Mouse (Mus musculus): ENCODE results near the gene Mfap4.

Mfap4 gene

DNA sequence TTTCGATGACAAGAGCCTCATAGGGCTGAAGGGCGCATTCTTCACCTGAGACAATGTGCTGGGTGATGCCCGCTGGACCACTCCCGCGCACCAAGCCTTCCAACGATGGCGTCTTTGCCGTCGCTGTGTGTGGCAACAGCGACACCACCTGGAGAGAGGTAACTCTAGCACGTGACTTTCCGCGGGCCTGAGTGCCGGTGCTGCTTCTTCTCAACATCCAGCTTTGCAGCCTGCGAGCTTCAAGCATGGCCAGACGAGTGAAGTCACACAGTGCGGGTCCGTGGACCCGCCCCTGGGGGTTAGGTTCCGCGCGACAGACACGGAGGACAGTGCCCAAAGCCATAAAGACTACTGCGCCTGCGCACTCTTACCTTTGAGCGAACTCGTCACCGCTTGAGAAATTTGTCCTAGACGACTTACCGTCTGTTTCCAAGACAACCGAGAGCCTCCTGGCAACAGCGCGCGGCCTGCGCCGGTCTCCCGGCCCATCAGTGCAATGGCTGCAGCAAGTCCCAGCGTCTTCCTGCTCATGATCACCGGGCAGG, 19.6 kb downstream of the Mfap4 start, which contains the start of gene B9d1:
TSS of gene B9d1 (plus strand) at position 432 of the 545 bp plus-strand sequence.
- in situ Hi-C loops (cut with MboI, MseI) = loop anchor here (5.0 kb wide), 1 partner anchor 92 kb away; no protein-coding TSS in a partner anchor

- in situ Hi-C loops (cut with MboI, MseI) = no loop called here
These were observed 29.7 kb downstream of the Mfap4 start for GRCm38 (mm10) chr11:61514953-61515352.

DNA sequence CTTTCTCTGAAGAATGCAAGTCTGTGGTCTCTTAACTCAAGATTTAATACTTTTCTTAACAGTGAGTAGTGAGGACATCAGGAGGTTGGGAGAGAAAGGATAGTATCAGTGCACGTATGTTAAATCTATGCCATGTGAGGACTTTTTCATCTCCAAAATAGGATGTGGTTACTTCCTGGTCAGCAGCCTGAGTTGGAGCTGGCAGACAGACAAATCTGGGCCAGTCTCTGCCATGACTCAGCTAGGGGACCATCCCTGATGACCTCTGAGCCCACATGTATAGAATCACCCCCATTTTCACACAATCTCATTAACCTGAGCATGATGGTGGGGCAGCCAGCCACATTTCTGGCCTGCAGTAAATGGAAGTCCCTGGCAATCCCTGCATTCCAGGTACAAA, 32.7 kb downstream of the Mfap4 start:
- in situ Hi-C loops (cut with MboI, MseI) = no loop called here

DNA sequence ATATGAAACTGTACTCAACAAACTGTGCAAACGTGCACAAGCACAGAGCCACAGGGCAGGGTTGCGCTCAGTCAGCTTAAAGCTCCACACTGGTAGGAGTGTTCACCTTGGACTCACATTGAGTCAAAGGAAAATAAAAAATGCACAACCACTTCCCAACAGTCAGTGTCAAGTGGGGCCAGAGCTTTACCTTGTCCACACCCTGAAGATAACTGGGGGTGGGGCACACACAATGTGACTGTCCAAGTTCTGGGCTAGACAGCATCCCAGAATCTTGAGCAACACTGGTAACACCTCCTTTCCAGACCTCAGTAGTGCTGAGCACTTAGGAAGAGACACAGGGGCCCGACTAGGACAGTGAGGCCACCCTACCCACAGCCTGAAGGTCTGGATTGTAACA, 33.6 kb downstream of the Mfap4 start:
- in situ Hi-C loops (cut with MboI, MseI) = no loop called here

- in situ Hi-C loops (cut with MboI, MseI) = no loop called here
These were observed 34.4 kb downstream of the Mfap4 start for GRCm38 (mm10) chr11:61519484-61520107.

DNA sequence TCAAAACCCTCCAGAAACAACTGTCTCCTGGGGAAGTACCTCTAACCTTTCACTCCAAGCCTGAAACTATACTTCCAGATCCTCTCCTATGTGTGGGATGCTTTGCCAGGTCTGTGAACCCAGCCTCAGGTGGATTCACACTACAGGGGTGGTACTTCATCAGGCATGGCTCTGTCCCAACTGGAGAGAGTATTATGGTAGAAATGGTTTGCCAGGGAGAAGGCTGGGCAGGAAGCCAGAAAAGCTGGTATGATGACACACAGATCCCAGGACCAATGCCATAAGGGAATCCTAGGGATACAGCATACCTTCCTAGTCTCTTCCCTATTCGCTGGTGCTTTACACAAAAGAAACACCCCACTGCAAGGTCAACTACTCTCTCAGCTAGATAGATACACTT, 41.6 kb downstream of the Mfap4 start:
- in situ Hi-C loops (cut with MboI, MseI) = no loop called here

DNA sequence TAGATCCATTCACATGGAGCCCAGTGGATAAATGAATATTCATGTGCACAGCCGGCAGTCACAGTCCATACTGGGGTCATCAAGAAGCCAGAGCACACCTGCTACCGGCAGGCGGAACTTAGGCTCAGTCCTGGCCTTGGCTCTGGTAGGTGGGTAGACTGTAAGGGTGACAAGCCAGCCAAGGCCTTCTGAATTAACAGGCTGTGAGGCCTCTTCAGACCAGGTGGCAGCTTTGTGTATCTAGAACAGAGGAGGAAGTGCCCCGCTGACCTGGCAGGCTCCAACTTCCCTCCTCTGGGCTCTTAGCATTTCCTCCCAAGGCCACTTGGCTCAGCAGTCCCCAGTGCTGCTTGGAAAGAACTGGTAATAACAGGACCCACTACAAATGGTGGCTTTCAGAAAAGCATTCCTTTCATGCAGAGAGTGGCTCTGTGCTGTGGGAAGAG, 44.1 kb downstream of the Mfap4 start:
- in situ Hi-C loops (cut with MboI, MseI) = no loop called here

DNA sequence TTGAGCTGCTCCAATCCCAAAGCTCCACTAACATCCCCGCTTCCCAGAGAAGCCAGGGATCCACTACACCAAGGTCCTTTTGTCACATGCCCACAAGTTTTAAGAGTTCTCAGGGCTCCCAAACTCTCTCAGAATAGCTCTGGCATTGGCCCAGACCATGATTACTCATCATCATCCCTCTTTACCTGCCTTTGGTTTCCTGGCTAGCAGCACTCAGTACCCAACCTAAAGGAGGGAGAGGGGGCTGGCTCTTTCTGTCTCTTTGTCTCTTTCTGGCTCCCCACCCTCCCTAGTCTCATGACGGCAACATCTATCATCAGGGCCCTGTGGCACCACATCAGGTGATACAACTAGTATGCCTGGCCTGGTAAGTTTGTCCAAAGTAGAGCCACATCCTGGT, 47.6 kb downstream of the Mfap4 start:
- in situ Hi-C loops (cut with MboI, MseI) = no loop called here

GRCm38 (mm10) chr11:61533571-61533970, 48.3 kb downstream of the Mfap4 start:
- in situ Hi-C loops (cut with MboI, MseI) = no loop called here

DNA sequence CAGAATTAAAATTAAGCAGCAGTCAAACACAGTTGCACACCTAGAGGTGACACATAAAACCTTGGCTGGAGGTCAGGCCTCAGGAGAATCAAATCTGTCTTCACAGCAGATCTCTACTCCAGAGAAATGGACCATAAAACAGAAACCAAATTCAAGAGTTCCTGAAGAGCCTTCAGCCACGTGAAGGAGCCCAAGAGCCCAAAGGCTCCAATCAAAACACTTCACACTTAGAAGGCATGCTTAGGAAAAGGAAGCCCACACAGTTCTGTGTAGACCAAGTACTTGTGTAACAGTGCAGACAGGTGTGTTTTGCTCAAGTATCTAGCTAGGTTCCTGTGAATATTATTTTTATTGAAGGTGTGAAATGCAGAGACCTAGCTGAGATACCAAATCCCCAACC, 50.3 kb downstream of the Mfap4 start:
- in situ Hi-C loops (cut with MboI, MseI) = no loop called here

DNA sequence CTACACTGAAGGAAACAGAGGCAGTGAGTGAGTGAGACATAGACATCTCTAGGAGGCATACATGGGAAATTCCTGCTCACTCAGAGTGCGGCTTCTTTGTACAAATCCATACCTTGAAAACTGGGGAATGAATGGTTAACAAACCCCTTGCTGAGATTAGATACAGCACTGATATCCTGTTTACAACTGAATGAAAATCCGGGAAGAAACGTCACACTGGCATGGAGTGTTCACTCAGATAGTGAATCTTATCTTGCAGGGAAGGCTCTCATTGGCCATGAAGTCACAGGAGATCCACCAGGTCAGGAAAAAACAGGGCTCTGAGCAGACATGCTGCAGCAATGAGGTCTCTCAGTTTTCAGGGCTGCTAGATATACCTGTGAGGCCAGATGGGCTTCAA, 51.7 kb downstream of the Mfap4 start:
- in situ Hi-C loops (cut with MboI, MseI) = no loop called here

DNA sequence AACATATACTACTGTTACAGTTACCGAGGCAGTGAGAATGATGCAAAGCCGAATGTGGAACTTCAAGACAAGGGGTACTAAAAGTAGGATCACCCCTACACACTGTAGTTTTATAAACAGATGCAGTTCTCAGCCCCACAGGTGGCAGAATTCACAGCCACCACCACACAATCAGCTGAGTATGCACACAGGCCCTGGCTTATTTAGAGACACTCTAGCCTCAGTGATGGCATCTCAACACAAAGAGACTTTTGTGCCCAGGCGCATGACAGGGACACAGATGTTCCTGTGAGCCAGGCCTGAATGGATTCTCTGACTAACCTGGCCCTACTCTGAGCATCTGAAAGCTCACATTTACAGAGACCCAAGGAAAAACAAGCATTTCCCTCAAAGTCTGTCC, 52.1 kb downstream of the Mfap4 start:
- in situ Hi-C loops (cut with MboI, MseI) = no loop called here

Measured in regulatory T cell (primary cell).